8 mouse cellular contexts compared by ENCODE assay signal in genomic region chr2:34370349-34370724, GRCm38 (mm10). TPM values are rescaled to one million over a fixed set of nuclear protein-coding genes. Genes with fewer than 3 reads are reported as not detected.
DNase-seq lines count a peak whose midpoint lies in the region; ATAC-seq and TF ChIP-seq lines count a peak whose summit lies in the region.

No protein-coding gene starts in this region.

- peak overlapping the region; percentile 99 for H3K4me3 ChIP-seq in kidney, adult 2 months (ENCODE audit: insufficient read depth, low read depth, low read length)
- H3K4me3 ChIP-seq in cortical plate, adult 2 months (ENCODE audit: insufficient read depth, low read length), result peak overlapping the region; percentile 48; the same call in 1 of the 2 replicates
- peak overlapping the region; percentile 95 for H3K4me3 ChIP-seq in hindbrain, embryonic 11.5 days (ENCODE audit: low read depth, low read length)
- H3K4me3 ChIP-seq in midbrain, embryonic 14.5 days (replicated peaks; ENCODE audit: low read depth, low read length), result peak overlapping the region; percentile 87

- no peaks in the 10 kb centered on the region for H3K27me3 ChIP-seq in kidney, adult 2 months (replicated peaks; ENCODE audit: control insufficient read depth, insufficient read depth, low read length)
- no peaks in the 10 kb centered on the region for H3K27me3 ChIP-seq in hindbrain, embryonic 11.5 days (ENCODE audit: control insufficient read depth, insufficient read depth, low read length)
- no peaks in the 10 kb centered on the region for H3K27me3 ChIP-seq in midbrain, embryonic 14.5 days (ENCODE audit: control insufficient read depth, insufficient read depth, low read length)

- H3K27ac ChIP-seq in kidney, adult 2 months (ENCODE audit: insufficient read depth, low read depth, low read length), result no peak overlapping the region
- no peak overlapping the region for H3K27ac ChIP-seq in cortical plate, adult 2 months (ENCODE audit: insufficient read depth, low read length)
- peak overlapping the region; percentile 99 for H3K27ac ChIP-seq in hindbrain, embryonic 11.5 days (ENCODE audit: low read depth, low read length)
- H3K27ac ChIP-seq in midbrain, embryonic 14.5 days (replicated peaks; ENCODE audit: low read depth, low read length), result peak overlapping the region; percentile 98

- H3K36me3 ChIP-seq in kidney, adult 2 months (ENCODE audit: control insufficient read depth, insufficient read depth, low read length), result no peaks in the 10 kb centered on the region
- no peaks in the 10 kb centered on the region for H3K36me3 ChIP-seq in hindbrain, embryonic 11.5 days (ENCODE audit: control insufficient read depth, insufficient read depth, low read length)
- H3K36me3 ChIP-seq in midbrain, embryonic 14.5 days (ENCODE audit: control insufficient read depth, insufficient read depth, low read length), result no peaks in the 10 kb centered on the region

- ATAC-seq in hindbrain, embryonic 11.5 days (ENCODE audit: low FRiP score), result no peak
- no peak for ATAC-seq in midbrain, embryonic 14.5 days (ENCODE audit: low FRiP score, low TSS enrichment)
- no peak for ATAC-seq in CD4-positive, CD25-positive, alpha-beta regulatory T cell, adult 4 months

- no peaks in the 10 kb centered on the region for H3K9me3 ChIP-seq in hindbrain, embryonic 11.5 days (ENCODE audit: control insufficient read depth, low read length)
- no peaks in the 10 kb centered on the region for H3K9me3 ChIP-seq in midbrain, embryonic 14.5 days (ENCODE audit: control insufficient read depth, low read length)

- TF ChIP-seq CTCF in kidney, adult 2 months (conservative IDR thresholded peaks at IDR 0.05; ENCODE audit: insufficient read depth, insufficient read length, low read depth, low read length), result no peak
- no peak for TF ChIP-seq CTCF in cortical plate, adult 2 months (IDR thresholded peaks at IDR 0.05; ENCODE audit: extremely low read depth, insufficient read depth, low read length)

- 50% methylated on average over 7 of the region's 7 CpGs for WGBS in kidney, adult 2 months
- 3% methylated on average over 7 of the region's 7 CpGs for WGBS in hindbrain, embryonic 11.5 days
- WGBS in midbrain, embryonic 14.5 days, result 3% methylated on average over 7 of the region's 7 CpGs

- no peak for DNase-seq in kidney, adult 2 months
- no peak for DNase-seq in kidney, postnatal 25 days
- DNase-seq in hindbrain, embryonic 11.5 days (ENCODE audit: low spot score), result no peak
- DNase-seq in midbrain, embryonic 14.5 days, result no peak
- no peak for DNase-seq in ovary, postnatal 36 days (ENCODE audit: low spot score)
- DNase-seq in layer of hippocampus, adult 11-12 months (ENCODE audit: low spot score), result no peak

- no peak for TF ChIP-seq POLR2A in kidney, adult 2 months (IDR thresholded peaks at IDR 0.05; ENCODE audit: low read depth, low read length)
- TF ChIP-seq POLR2A in cortical plate, adult 2 months (IDR thresholded peaks at IDR 0.05; ENCODE audit: extremely low read depth, insufficient read depth, low read length), result no peak

- peak overlapping the region; percentile 72 for H3K4me2 ChIP-seq in hindbrain, embryonic 11.5 days (replicated peaks; ENCODE audit: low read depth, low read length)
- peak overlapping the region; percentile 92 for H3K4me2 ChIP-seq in midbrain, embryonic 14.5 days (ENCODE audit: low read length)

- H3K9ac ChIP-seq in hindbrain, embryonic 11.5 days (ENCODE audit: low read depth, low read length), result peak overlapping the region; percentile 99
- peak overlapping the region; percentile 98 for H3K9ac ChIP-seq in midbrain, embryonic 14.5 days (replicated peaks; ENCODE audit: low read length)

- H3K4me1 ChIP-seq in kidney, adult 2 months (ENCODE audit: control insufficient read depth, insufficient read depth, low read length), result no peaks in the 10 kb centered on the region
- no peaks in the 10 kb centered on the region for H3K4me1 ChIP-seq in cortical plate, adult 2 months (ENCODE audit: control insufficient read depth, insufficient read depth, low read length)
- no peaks in the 10 kb centered on the region for H3K4me1 ChIP-seq in hindbrain, embryonic 11.5 days (replicated peaks; ENCODE audit: control insufficient read depth, insufficient read depth, low read length)
- peaks cover 9% of the 10 kb centered on the region; the same call in 1 of the 2 replicates for H3K4me1 ChIP-seq in midbrain, embryonic 14.5 days (ENCODE audit: control insufficient read depth, insufficient read depth, low read length)

RNA-seq across cellular contexts. Expression of gene Pbx3, which starts 2.6 kb away (rescaled TPM):
- polyA plus RNA-seq in kidney, adult 2 months (2012; rRNA removed), result 5.6 and 7.1 TPM in 2 replicates
- 7.7 and 12.2 TPM in 2 replicates for polyA plus RNA-seq in cortical plate, adult 2 months (2012; rRNA removed)
- 87.4 and 90.3 TPM in 2 replicates for polyA plus RNA-seq in hindbrain, embryonic 11.5 days (2014; fragmentation: Nextera tagmentation; extraction: Ambion mirVana)
- 141 and 150 TPM in 2 replicates for polyA plus RNA-seq in midbrain, embryonic 14.5 days (2014; fragmentation: Nextera tagmentation; extraction: Ambion mirVana)
- polyA plus RNA-seq in CD4-positive, CD25-positive, alpha-beta regulatory T cell, adult 4 months (2017; shearing (Covaris generic)), result 1 to 10 TPM in 1 of 2 experiments, under 1 TPM in 1; 0.43 to 1.5 TPM

RNA-seq across cellular contexts. Expression of gene Mapkap1, which starts 36.2 kb away (rescaled TPM):
- polyA plus RNA-seq in kidney, adult 2 months (2012; rRNA removed), result 47.3 and 49.4 TPM in 2 replicates
- polyA plus RNA-seq in cortical plate, adult 2 months (2012; rRNA removed), result 52.4 and 53.0 TPM in 2 replicates
- 92.5 and 101 TPM in 2 replicates for polyA plus RNA-seq in hindbrain, embryonic 11.5 days (2014; fragmentation: Nextera tagmentation; extraction: Ambion mirVana)
- polyA plus RNA-seq in midbrain, embryonic 14.5 days (2014; fragmentation: Nextera tagmentation; extraction: Ambion mirVana), result 81.5 and 94.6 TPM in 2 replicates
- polyA plus RNA-seq in CD4-positive, CD25-positive, alpha-beta regulatory T cell, adult 4 months (2017; shearing (Covaris generic)), result 10 to 100 TPM; 24.0 to 26.0 TPM

Comparison
In these comparisons a context has a peak if more than half of its experiments do, and no peak if none do; other contexts are left out.
1. H3K27ac ChIP-seq: peak in hindbrain, embryonic 11.5 days (single experiment) and midbrain, embryonic 14.5 days (single experiment); none in kidney, adult 2 months (single experiment) and cortical plate, adult 2 months (single experiment).
2. H3K4me3 ChIP-seq: peak in every context shown above with its lines; median percentile 99 in kidney, adult 2 months; 95 in hindbrain, embryonic 11.5 days; 87 in midbrain, embryonic 14.5 days; 48 in cortical plate, adult 2 months.